Mouse (Mus musculus) kidney, postnatal 0 days (tissue): ENCODE data around the gene Crisp2. TPM values are rescaled to one million over a fixed set of nuclear protein-coding genes. Genes with fewer than 3 reads are reported as not detected.

Experiments
- ATAC-seq: fragments of 200-750 bp; cut with Nextera tagmentation; replicated peaks from 2 replicates; pipeline ENCODE4 v1.8.0; 2017; ENCODE audit warnings: low read depth, moderate number of reproducible peaks, moderate TSS enrichment, moderate library complexity; ENCODE audit not compliant: low FRiP score
- DNase-seq: peaks from one replicate; pipeline ENCODE4 v3.0.0-alpha.2; 2016; ENCODE audit warnings: low spot score
- H3K27ac ChIP-seq: fragments of 300-500 bp; sonication (generic); 2 replicates; pipeline ENCODE4 v1.5.1; 2014; ENCODE audit warnings: mild to moderate bottlenecking
- H3K27me3 ChIP-seq: fragments of 300-500 bp; sonication (generic); 2 replicates; pipeline ENCODE4 v1.6.1; 2014; ENCODE audit warnings: low read length, mixed read lengths; ENCODE audit not compliant: insufficient read depth
- H3K36me3 ChIP-seq: fragments of 300-500 bp; sonication (generic); 2 replicates; pipeline ENCODE4 v1.6.1; 2014; ENCODE audit warnings: low read length, mixed read lengths; ENCODE audit not compliant: insufficient read depth
- H3K4me1 ChIP-seq: fragments of 300-500 bp; sonication (generic); replicated peaks from 2 replicates; pipeline ENCODE4 v1.6.1; 2014; ENCODE audit warnings: antibody characterized with exemption, low read length, mixed read lengths; ENCODE audit not compliant: insufficient read depth
- H3K4me2 ChIP-seq: fragments of 300-500 bp; sonication (generic); 2 replicates; pipeline ENCODE4 v1.6.1; 2014; ENCODE audit warnings: mild to moderate bottlenecking, low read length, moderate library complexity, mixed read lengths
- H3K4me3 ChIP-seq: fragments of 300-500 bp; sonication (generic); replicated peaks from 2 replicates; pipeline ENCODE4 v1.5.1; 2014; ENCODE audit warnings: low read depth, low read length
- H3K9ac ChIP-seq: fragments of 300-500 bp; sonication (generic); 2 replicates; pipeline ENCODE4 v1.6.1; 2014; ENCODE audit warnings: low read depth, low read length
- H3K9me3 ChIP-seq: fragments of 300-500 bp; sonication (generic); replicated peaks from 2 replicates; pipeline ENCODE4 v1.6.1; 2016; ENCODE audit warnings: low read length, inconsistent platforms, mixed read lengths
- CTCF ChIP-seq: IDR thresholded peaks from 2 replicates; pipeline ENCODE4 v1.5.1; 2016; ENCODE audit warnings: antibody characterized with exemption, low read depth, mild to moderate bottlenecking, moderate library complexity
- whole genome bisulfite sequencing: fragments of 180-500 bp; shearing (Covaris S2); extraction: QIAGEN DNeasy Blood & Tissue Kit; methylation state at CpG from one replicate; pipeline ENCODE4 v1.1.7; 2014; 5-methylcytosine and 5-hydroxymethylcytosine counted together
- polyA plus RNA-seq: library from polyadenylated mRNA; unstranded; fragments of >200 nt; fragmentation: Nextera tagmentation; extraction: Ambion mirVana; gene quantifications from 2 replicates; pipeline ENCODE4 v1.2.1, GENCODE M21; 2015

Gene Crisp2
- polyA plus RNA-seq, 1 experiment from 2014 or later: not detected

DNA sequence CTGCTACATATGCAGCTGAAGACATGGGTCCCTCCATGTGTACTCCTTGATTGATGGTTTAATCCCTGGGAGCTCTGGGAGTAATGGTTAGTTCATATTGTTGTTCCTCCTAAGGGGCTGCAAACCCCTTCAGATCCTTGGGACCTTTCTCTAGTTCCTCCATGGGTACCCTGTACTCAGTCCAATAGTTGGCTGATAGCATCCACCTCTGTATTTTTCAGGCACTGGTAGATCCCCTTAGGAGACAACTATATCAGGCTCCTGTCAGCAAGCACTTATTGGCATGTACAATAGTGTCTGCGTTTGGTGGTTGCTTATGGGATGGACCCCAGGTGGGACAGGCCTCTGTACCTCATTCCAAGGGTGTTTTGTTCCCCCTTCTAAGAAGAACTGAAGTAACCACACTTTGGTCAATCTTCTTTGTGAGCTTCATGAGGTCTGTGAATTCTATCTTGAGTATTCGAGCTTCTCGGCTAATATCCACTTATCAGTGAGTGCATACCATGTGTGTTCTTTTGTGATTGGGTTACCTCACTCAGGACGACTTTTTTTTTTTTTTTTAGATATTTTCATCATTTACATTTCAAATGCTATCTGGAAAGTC is 10.6 kb upstream of the Crisp2 start:
- Histone ChIP-seq H3K36me3 (no peaks in the 10 kb centered on the region), H3K9me3 (no peaks in the 10 kb centered on the region), H3K4me2 (no peak overlapping the region), H3K9ac (no peak overlapping the region), H3K27me3 (no peaks in the 10 kb centered on the region), H3K27ac (no peak overlapping the region), H3K4me3 (no peak overlapping the region), H3K4me1 (no peaks in the 10 kb centered on the region)
- ATAC-seq (no peak), DNase-seq (no peak)
- no peak for TF ChIP-seq CTCF
- 70% methylated on average over 4 of the region's 4 CpGs for WGBS

DNA sequence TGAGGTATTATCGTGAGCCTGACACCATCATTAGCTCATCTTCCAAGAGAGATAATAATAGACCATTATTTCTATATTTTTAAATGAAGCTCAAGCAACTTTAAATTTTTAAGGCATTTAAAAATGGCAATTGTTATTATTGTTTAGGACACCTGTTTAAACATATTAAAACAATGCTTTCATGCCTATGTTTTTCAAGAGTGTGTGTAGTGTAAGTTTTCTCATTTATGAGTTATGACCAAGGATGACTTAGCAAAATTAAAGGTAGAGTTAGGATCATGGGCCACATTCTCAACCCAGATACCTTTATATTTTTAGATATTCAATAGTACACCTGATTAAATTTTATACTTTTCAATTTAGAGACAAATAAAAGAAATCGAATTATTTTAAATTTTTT is 5.5 kb upstream of the Crisp2 start:
- no peak for TF ChIP-seq CTCF
- no peak overlapping the region for H3K9ac ChIP-seq

DNA sequence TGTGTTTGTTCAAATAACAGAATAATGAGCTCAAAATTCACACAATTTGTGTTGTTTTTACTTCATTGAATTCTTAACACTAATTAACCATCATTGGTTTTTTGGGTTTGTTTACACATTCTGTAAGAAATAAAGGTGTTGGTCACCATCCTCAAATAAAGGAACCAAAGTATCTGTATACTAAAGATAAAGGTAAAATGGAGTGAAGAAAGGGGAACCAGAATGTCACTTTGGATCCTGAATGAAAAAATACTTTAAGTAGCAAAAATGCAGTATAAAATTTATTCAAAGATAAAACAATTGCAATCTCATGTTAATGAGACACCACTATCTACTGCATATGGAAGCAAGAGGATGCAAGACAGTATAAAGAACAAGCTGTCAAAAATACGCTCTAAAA is 4.8 kb upstream of the Crisp2 start:
- Histone ChIP-seq H3K4me2 (no peak overlapping the region), H3K27me3 (no peaks in the 10 kb centered on the region), H3K27ac (no peak overlapping the region), H3K36me3 (no peaks in the 10 kb centered on the region), H3K9me3 (no peaks in the 10 kb centered on the region), H3K9ac (no peak overlapping the region), H3K4me3 (no peak overlapping the region), H3K4me1 (no peaks in the 10 kb centered on the region)
- ATAC-seq (no peak), DNase-seq (no peak)
- 79% methylated on average over 1 of the region's 1 CpGs for WGBS
- no peak for TF ChIP-seq CTCF

More for the DNA sequence above, 5.5 kb upstream of the Crisp2 start:
- Histone ChIP-seq H3K27me3 (no peaks in the 10 kb centered on the region), H3K4me1 (no peaks in the 10 kb centered on the region), H3K4me3 (no peak overlapping the region), H3K4me2 (no peak overlapping the region), H3K36me3 (no peaks in the 10 kb centered on the region), H3K9me3 (no peaks in the 10 kb centered on the region), H3K27ac (no peak overlapping the region)
- 75% methylated on average over 2 of the region's 2 CpGs for WGBS
- DNase-seq: no peak
- ATAC-seq: no peak

- 61% methylated on average over 1 of the region's 1 CpGs for whole genome bisulfite sequencing
- no peak for TF ChIP-seq CTCF
- no peaks in the 10 kb centered on the region for H3K27me3 ChIP-seq
- no peaks in the 10 kb centered on the region for H3K9me3 ChIP-seq
- no peak for ATAC-seq
- no peak within 1 kb of the TSS for H3K27ac ChIP-seq
- H3K4me3 ChIP-seq: no peak within 1 kb of the TSS
- no peak within 1 kb of the TSS for H3K9ac ChIP-seq
- H3K4me2 ChIP-seq: no peak within 1 kb of the TSS
- H3K36me3 ChIP-seq: no peaks in the 10 kb centered on the region
- no peak for DNase-seq
- no peaks in the 10 kb centered on the region for H3K4me1 ChIP-seq
These were observed 4.1 kb upstream of the Crisp2 start, which contains the start of gene Rhag for GRCm38 (mm10) chr17:40810934-40811333. Gene Rhag (plus strand): TSS chr17:40811126.

GRCm38 (mm10) chr17:40808071-40808470 is 1.3 kb upstream of the Crisp2 start:
- H3K4me1 ChIP-seq: no peaks in the 10 kb centered on the region
- TF ChIP-seq CTCF: no peak
- no peak overlapping the region for H3K9ac ChIP-seq
- no peak overlapping the region for H3K4me2 ChIP-seq
- H3K36me3 ChIP-seq: no peaks in the 10 kb centered on the region
- DNase-seq: no peak
- H3K27ac ChIP-seq: no peak overlapping the region
- no peak for ATAC-seq
- H3K9me3 ChIP-seq: no peaks in the 10 kb centered on the region
- H3K27me3 ChIP-seq: no peaks in the 10 kb centered on the region
- H3K4me3 ChIP-seq: no peak overlapping the region

- Histone ChIP-seq H3K4me2 (no peak overlapping the region), H3K4me3 (no peak overlapping the region), H3K9ac (no peak overlapping the region), H3K36me3 (no peaks in the 10 kb centered on the region), H3K27me3 (no peaks in the 10 kb centered on the region), H3K4me1 (no peaks in the 10 kb centered on the region), H3K9me3 (no peaks in the 10 kb centered on the region), H3K27ac (no peak overlapping the region)
- DNase-seq: no peak
- no peak for TF ChIP-seq CTCF
- WGBS: 37% methylated on average over 3 of the region's 3 CpGs
- no peak for ATAC-seq
These were observed 253 bp downstream of the Crisp2 start for GRCm38 (mm10) chr17:40806550-40806949.
